Comparison of ENCODE assay signal across 8 mouse cellular contexts in the genomic region with DNA sequence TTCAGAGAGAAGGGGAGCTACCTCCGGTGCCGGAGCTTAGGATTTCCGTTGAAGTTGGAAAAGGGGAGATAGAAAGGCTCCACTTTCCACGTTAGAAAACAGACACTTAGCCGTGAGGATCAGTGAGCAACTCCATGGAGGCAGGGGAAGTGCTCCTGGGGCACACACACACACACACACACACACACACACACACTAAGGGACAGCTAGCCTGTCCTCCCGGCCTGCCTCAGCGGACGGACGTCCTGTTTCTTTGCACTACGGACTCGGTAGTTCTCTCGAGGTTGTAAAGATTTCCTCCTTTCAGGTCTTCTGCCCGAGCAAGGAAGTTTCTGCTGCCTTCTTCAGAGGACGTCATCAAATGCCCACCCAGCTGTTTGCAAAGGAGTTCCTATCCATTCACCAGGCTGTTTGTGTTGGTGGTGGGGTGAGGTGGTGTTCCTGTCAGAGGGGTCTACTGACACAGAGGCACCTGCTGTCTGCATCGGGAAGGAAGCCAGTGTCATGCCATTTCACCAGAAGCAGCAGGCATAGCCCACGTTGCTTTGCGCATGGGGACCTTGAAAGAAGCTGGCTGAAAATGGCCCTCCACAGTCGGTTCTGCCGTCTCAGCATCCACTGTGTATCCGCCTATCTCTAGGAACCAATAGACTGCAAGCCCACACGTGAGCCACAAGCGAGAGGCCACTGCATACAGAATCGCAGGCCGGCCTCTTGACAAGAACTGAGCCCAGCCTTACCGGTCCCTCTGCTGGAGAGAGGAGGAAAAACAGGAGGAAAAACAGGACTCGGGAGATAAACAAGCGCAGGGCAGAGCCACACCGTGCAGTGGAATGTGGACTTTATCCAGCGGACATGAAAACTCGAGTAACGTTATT. TPM values are rescaled to one million over a fixed set of nuclear protein-coding genes. Genes with fewer than 3 reads are reported as not detected.
A peak's percentile ranks its signal among the peaks of the same experiment; 100 is the strongest.
DNase-seq lines count a peak whose midpoint lies in the region; ATAC-seq and TF ChIP-seq lines count a peak whose summit lies in the region.

No protein-coding gene starts in this region.

- no peak overlapping the region for H3K9ac ChIP-seq in ES-Bruce4 (ENCODE audit: low read depth, poor library complexity, severe bottlenecking)
- no peak overlapping the region for H3K9ac ChIP-seq in forebrain, embryonic 12.5 days
- H3K9ac ChIP-seq in heart, postnatal 0 days (replicated peaks; ENCODE audit: low read depth, low read length) = no peak overlapping the region
- H3K9ac ChIP-seq in liver, embryonic 15.5 days = 0 out of 2 replicates have a peak overlapping the region, but pooled peaks have one; percentile 27
- H3K9ac ChIP-seq in neural tube, embryonic 11.5 days (ENCODE audit: low read length) = no peak overlapping the region

- peak; percentile 90 for ATAC-seq in forebrain, embryonic 12.5 days (ENCODE audit: low FRiP score)
- ATAC-seq in heart, postnatal 0 days (ENCODE audit: insufficient read depth, low read depth) = peak; percentile 84
- peak; percentile 86 for ATAC-seq in liver, embryonic 15.5 days (ENCODE audit: insufficient read depth)
- peak; percentile 85 for ATAC-seq in neural tube, embryonic 11.5 days (ENCODE audit: insufficient read depth, low FRiP score, low TSS enrichment)

- 0 out of 2 replicates have a peak, but pooled peaks have one; percentile 10 for TF ChIP-seq EP300 in ES-Bruce4 (IDR thresholded peaks at IDR 0.05; ENCODE audit: insufficient read depth, low read depth, low read length)
- TF ChIP-seq EP300 in heart, postnatal 0 days (IDR thresholded peaks at IDR 0.05; ENCODE audit: low read depth) = no peak

- peak; percentile 33 for TF ChIP-seq CTCF in ES-Bruce4 (IDR thresholded peaks at IDR 0.05; ENCODE audit: low read depth, low read length)
- peak; percentile 81 for TF ChIP-seq CTCF in heart, postnatal 0 days (IDR thresholded peaks at IDR 0.05; ENCODE audit: low read depth)

- 19% methylated on average over 31 of the region's 31 CpGs for WGBS in forebrain, embryonic 12.5 days
- 14% methylated on average over 31 of the region's 31 CpGs for WGBS in heart, postnatal 0 days
- WGBS in liver, embryonic 15.5 days (ENCODE audit: insufficient replicate concordance) = 8% methylated on average over 31 of the region's 31 CpGs
- 19% methylated on average over 31 of the region's 31 CpGs for WGBS in neural tube, embryonic 11.5 days

- H3K4me1 ChIP-seq in ES-Bruce4 (ENCODE audit: control insufficient read depth, insufficient read depth, low read length) = no peaks in the 10 kb centered on the region
- H3K4me1 ChIP-seq in forebrain, embryonic 12.5 days = peaks cover 8% of the 10 kb centered on the region
- no peaks in the 10 kb centered on the region for H3K4me1 ChIP-seq in heart, postnatal 0 days (ENCODE audit: control insufficient read depth, insufficient read depth)
- peaks cover 40% of the 10 kb centered on the region for H3K4me1 ChIP-seq in liver, embryonic 15.5 days (replicated peaks)
- 0 out of 2 replicates have a peak, but pooled peaks cover 2% of the 10 kb centered on the region for H3K4me1 ChIP-seq in neural tube, embryonic 11.5 days (ENCODE audit: control insufficient read depth, insufficient read depth, low read length)

- TF ChIP-seq POLR2A in ES-Bruce4 (IDR thresholded peaks at IDR 0.05; ENCODE audit: insufficient read depth, low read length) = no peak

- peak; percentile 78 for DNase-seq in c-Kit-positive CD71-positive TER-119-positive erythroid progenitor cells, embryonic 14.5 days (ENCODE audit: low spot score)
- DNase-seq in heart, postnatal 0 days (ENCODE audit: low spot score) = peak; percentile 92
- DNase-seq in kidney, postnatal 36 days = peak; percentile 91 to 98
- DNase-seq in neural tube, embryonic 11.5 days (ENCODE audit: low spot score) = peak; percentile 81
- DNase-seq in telencephalon, adult 2 months (ENCODE audit: low read depth, low spot score) = peak; percentile 77

- no peaks in the 10 kb centered on the region for H3K27me3 ChIP-seq in ES-Bruce4 (ENCODE audit: control insufficient read depth, insufficient read depth, low read length, poor library complexity, severe bottlenecking)
- H3K27me3 ChIP-seq in forebrain, embryonic 12.5 days = peaks cover 57% of the 10 kb centered on the region
- H3K27me3 ChIP-seq in heart, postnatal 0 days (ENCODE audit: control insufficient read depth, insufficient read depth, low read length) = no peaks in the 10 kb centered on the region
- 0 out of 2 replicates have a peak, but pooled peaks cover 3% of the 10 kb centered on the region for H3K27me3 ChIP-seq in liver, embryonic 15.5 days
- H3K27me3 ChIP-seq in neural tube, embryonic 11.5 days (ENCODE audit: control insufficient read depth, insufficient read depth, low read length) = no peaks in the 10 kb centered on the region; the same call in 1 of the 2 replicates

- no peak overlapping the region for H3K27ac ChIP-seq in ES-Bruce4 (ENCODE audit: insufficient read depth, low read length)
- H3K27ac ChIP-seq in forebrain, embryonic 12.5 days = no peak overlapping the region
- H3K27ac ChIP-seq in heart, postnatal 0 days (ENCODE audit: low read depth) = peak overlapping the region; percentile 65
- H3K27ac ChIP-seq in liver, embryonic 15.5 days (replicated peaks) = peak overlapping the region; percentile 72
- no peak overlapping the region for H3K27ac ChIP-seq in neural tube, embryonic 11.5 days (ENCODE audit: low read depth, low read length)

- H3K4me2 ChIP-seq in forebrain, embryonic 12.5 days = peak overlapping the region; percentile 44
- peak overlapping the region; percentile 51 for H3K4me2 ChIP-seq in heart, postnatal 0 days (ENCODE audit: low read depth, low read length)
- peak overlapping the region; percentile 62 for H3K4me2 ChIP-seq in liver, embryonic 15.5 days
- H3K4me2 ChIP-seq in neural tube, embryonic 11.5 days (ENCODE audit: low read depth) = peak overlapping the region; percentile 1; the same call in 1 of the 2 replicates

- H3K36me3 ChIP-seq in ES-Bruce4 (ENCODE audit: control insufficient read depth, insufficient read depth, low read length, poor library complexity, severe bottlenecking) = no peaks in the 10 kb centered on the region
- no peaks in the 10 kb centered on the region for H3K36me3 ChIP-seq in forebrain, embryonic 12.5 days (replicated peaks)
- H3K36me3 ChIP-seq in heart, postnatal 0 days (replicated peaks; ENCODE audit: control insufficient read depth, insufficient read depth, low read length) = no peaks in the 10 kb centered on the region
- no peaks in the 10 kb centered on the region for H3K36me3 ChIP-seq in liver, embryonic 15.5 days (replicated peaks)
- no peaks in the 10 kb centered on the region for H3K36me3 ChIP-seq in neural tube, embryonic 11.5 days (ENCODE audit: control insufficient read depth, insufficient read depth, low read length)

- H3K9me3 ChIP-seq in ES-Bruce4 (replicated peaks; ENCODE audit: control insufficient read depth, insufficient read depth, low read length, poor library complexity, severe bottlenecking) = no peaks in the 10 kb centered on the region
- H3K9me3 ChIP-seq in forebrain, embryonic 12.5 days = no peaks in the 10 kb centered on the region
- H3K9me3 ChIP-seq in heart, postnatal 0 days (replicated peaks; ENCODE audit: control insufficient read depth, low read length) = no peaks in the 10 kb centered on the region
- no peaks in the 10 kb centered on the region for H3K9me3 ChIP-seq in liver, embryonic 15.5 days (replicated peaks)
- no peaks in the 10 kb centered on the region for H3K9me3 ChIP-seq in neural tube, embryonic 11.5 days (ENCODE audit: control insufficient read depth, low read length)

- H3K4me3 ChIP-seq in ES-Bruce4 (ENCODE audit: low read depth, low read length) = no peak overlapping the region
- peak overlapping the region; percentile 18; the same call in 1 of the 2 replicates for H3K4me3 ChIP-seq in forebrain, embryonic 12.5 days (replicated peaks)
- H3K4me3 ChIP-seq in heart, postnatal 0 days (ENCODE audit: low read depth, low read length) = no peak overlapping the region
- peak overlapping the region; percentile 7 for H3K4me3 ChIP-seq in liver, embryonic 15.5 days (replicated peaks)
- no peak overlapping the region for H3K4me3 ChIP-seq in neural tube, embryonic 11.5 days (ENCODE audit: low read depth, low read length)

RNA-seq across cellular contexts. Expression of a gene that starts 5.7 kb away (rescaled TPM):
- 70.9 and 77.4 TPM in 2 replicates for polyA plus RNA-seq in ES-Bruce4 (2011; ENCODE audit: insufficient read depth, insufficient read length, low read depth, missing spikeins)
- 89.0 and 98.1 TPM in 2 replicates for polyA plus RNA-seq in forebrain, embryonic 12.5 days (2016; fragmentation: Nextera tagmentation; extraction: Ambion mirVana)
- total RNA-seq in heart, postnatal 0 days (2014; rRNA removed; ENCODE audit: low replicate concordance) = 82.7 and 90.0 TPM in 2 replicates
- 133 and 135 TPM in 2 replicates for polyA plus RNA-seq in heart, postnatal 0 days (2015; fragmentation: Nextera tagmentation; extraction: Ambion mirVana)
- 210 and 216 TPM in 2 replicates for polyA plus RNA-seq in liver, embryonic 15.5 days (2015; fragmentation: Nextera tagmentation; extraction: Ambion mirVana)
- 106 and 107 TPM in 2 replicates for polyA plus RNA-seq in neural tube, embryonic 11.5 days (2014; fragmentation: Nextera tagmentation; extraction: Ambion mirVana)

RNA-seq across cellular contexts. Expression of a gene that starts 31.0 kb away (rescaled TPM):
- polyA plus RNA-seq in ES-Bruce4 (2011; ENCODE audit: insufficient read depth, insufficient read length, low read depth, missing spikeins) = 4.8 and 6.2 TPM in 2 replicates
- polyA plus RNA-seq in forebrain, embryonic 12.5 days (2016; fragmentation: Nextera tagmentation; extraction: Ambion mirVana) = 0.74 and 0.91 TPM in 2 replicates
- total RNA-seq in heart, postnatal 0 days (2014; rRNA removed; ENCODE audit: low replicate concordance) = 10.3 and 10.7 TPM in 2 replicates
- 1.6 and 1.8 TPM in 2 replicates for polyA plus RNA-seq in heart, postnatal 0 days (2015; fragmentation: Nextera tagmentation; extraction: Ambion mirVana)
- polyA plus RNA-seq in liver, embryonic 15.5 days (2015; fragmentation: Nextera tagmentation; extraction: Ambion mirVana) = 2.0 and 2.3 TPM in 2 replicates
- 0.80 and 0.96 TPM in 2 replicates for polyA plus RNA-seq in neural tube, embryonic 11.5 days (2014; fragmentation: Nextera tagmentation; extraction: Ambion mirVana)

RNA-seq across cellular contexts. Expression of a gene that starts 40.9 kb away (rescaled TPM):
- not detected in 2 replicates for polyA plus RNA-seq in ES-Bruce4 (2011; ENCODE audit: insufficient read depth, insufficient read length, low read depth, missing spikeins)
- polyA plus RNA-seq in forebrain, embryonic 12.5 days (2016; fragmentation: Nextera tagmentation; extraction: Ambion mirVana) = 0.11 TPM in 1 of 2 replicates, not detected in the other
- not detected in 2 replicates for total RNA-seq in heart, postnatal 0 days (2014; rRNA removed; ENCODE audit: low replicate concordance)
- polyA plus RNA-seq in heart, postnatal 0 days (2015; fragmentation: Nextera tagmentation; extraction: Ambion mirVana) = not detected in 2 replicates
- 40.0 and 41.7 TPM in 2 replicates for polyA plus RNA-seq in liver, embryonic 15.5 days (2015; fragmentation: Nextera tagmentation; extraction: Ambion mirVana)
- polyA plus RNA-seq in neural tube, embryonic 11.5 days (2014; fragmentation: Nextera tagmentation; extraction: Ambion mirVana) = 0.32 and 0.73 TPM in 2 replicates

Comparison
In these comparisons a context has a peak if more than half of its experiments do, and no peak if none do; other contexts are left out.
1. H3K27ac ChIP-seq: peak in heart, postnatal 0 days (single experiment) and liver, embryonic 15.5 days (single experiment); none in ES-Bruce4 (single experiment), forebrain, embryonic 12.5 days (single experiment) and neural tube, embryonic 11.5 days (single experiment).
2. H3K4me3 ChIP-seq: peak in forebrain, embryonic 12.5 days (single experiment) and liver, embryonic 15.5 days (single experiment); none in ES-Bruce4 (single experiment), heart, postnatal 0 days (single experiment) and neural tube, embryonic 11.5 days (single experiment).
3. H3K4me2 ChIP-seq: peak in every context shown above with its lines; median percentile 62 in liver, embryonic 15.5 days; 51 in heart, postnatal 0 days; 44 in forebrain, embryonic 12.5 days; 1 in neural tube, embryonic 11.5 days.
4. RNA of a gene that starts 40.9 kb away (polyA plus RNA-seq): 40.0 to 41.7 TPM in liver, embryonic 15.5 days; 0.32 to 0.73 TPM in neural tube, embryonic 11.5 days, 0.11 TPM in forebrain, embryonic 12.5 days, not detected in heart, postnatal 0 days and not detected in ES-Bruce4; every median in the first group is over 10 times any median in the second.
5. Peak in every context shown above with its lines, with median percentiles within 50 percentile points of each other: DNase-seq and ATAC-seq.